Mouse (Mus musculus) ovary, postnatal 10 days (tissue): ENCODE measurements around the gene Pdzrn3.
A peak's percentile ranks its signal among the peaks of the same experiment; 100 is the strongest.

Experiments used
- DNase-seq: peaks from one replicate; pipeline ENCODE4 v3.0.0; 2022; ENCODE audit warnings: low spot score

Gene Pdzrn3

GRCm38 (mm10) chr6:101377167-101377934 lies at the start of gene Pdzrn3:
TSS of gene Pdzrn3 (minus strand) at chr6:101377897.
- DNase-seq = peak; percentile 59

GRCm38 (mm10) chr6:101427296-101427695 lies 49.6 kb upstream of the Pdzrn3 start:
- no peak for DNase-seq

GRCm38 (mm10) chr6:101426301-101426700 lies 48.6 kb upstream of the Pdzrn3 start:
- no peak for DNase-seq

- no peak for DNase-seq
Observed at GRCm38 (mm10) chr6:101422084-101422954, 44.6 kb upstream of the Pdzrn3 start.

- DNase-seq = no peak
Observed at GRCm38 (mm10) chr6:101418213-101418612, 40.5 kb upstream of the Pdzrn3 start.

- DNase-seq = no peak
Observed at GRCm38 (mm10) chr6:101411701-101412100, 34.0 kb upstream of the Pdzrn3 start.

GRCm38 (mm10) chr6:101411064-101411463 lies 33.4 kb upstream of the Pdzrn3 start:
- DNase-seq = no peak

GRCm38 (mm10) chr6:101396711-101397110 lies 19.0 kb upstream of the Pdzrn3 start:
- no peak for DNase-seq

- DNase-seq = no peak
Observed at GRCm38 (mm10) chr6:101395908-101396307, 18.2 kb upstream of the Pdzrn3 start.

GRCm38 (mm10) chr6:101392801-101393117 lies 15.1 kb upstream of the Pdzrn3 start:
- DNase-seq = no peak

- DNase-seq = no peak
Observed at GRCm38 (mm10) chr6:101392107-101392800, 14.6 kb upstream of the Pdzrn3 start.

- DNase-seq = no peak
Observed at GRCm38 (mm10) chr6:101385490-101385889, 7.8 kb upstream of the Pdzrn3 start.

- DNase-seq = no peak
Observed at GRCm38 (mm10) chr6:101384958-101385357, 7.3 kb upstream of the Pdzrn3 start.

GRCm38 (mm10) chr6:101384476-101384875 lies 6.8 kb upstream of the Pdzrn3 start:
- no peak for DNase-seq

GRCm38 (mm10) chr6:101382891-101383290 lies 5.2 kb upstream of the Pdzrn3 start:
- DNase-seq = no peak

- DNase-seq = no peak
Observed at GRCm38 (mm10) chr6:101379546-101379945, 1.8 kb upstream of the Pdzrn3 start.

- peak; percentile 56 for DNase-seq
Observed at GRCm38 (mm10) chr6:101377935-101378609, 375 bp upstream of the Pdzrn3 start.

- DNase-seq = no peak
Observed at GRCm38 (mm10) chr6:101376511-101377166, 1.1 kb downstream of the Pdzrn3 start.

- no peak for DNase-seq
Observed at GRCm38 (mm10) chr6:101376049-101376448, 1.6 kb downstream of the Pdzrn3 start.

- DNase-seq = no peak
Observed at GRCm38 (mm10) chr6:101374721-101375120, 3.0 kb downstream of the Pdzrn3 start.

- DNase-seq = no peak
Observed at GRCm38 (mm10) chr6:101374186-101374585, 3.5 kb downstream of the Pdzrn3 start.

GRCm38 (mm10) chr6:101372982-101373381 lies 4.7 kb downstream of the Pdzrn3 start:
- no peak for DNase-seq
